Mouse (Mus musculus) limb, embryonic 12.5 days (tissue): Measurements from ENCODE around the gene Nbdy. TPM values are rescaled to one million over a fixed set of nuclear protein-coding genes. Genes with fewer than 3 reads are reported as not detected.
A peak's percentile ranks its signal among the peaks of the same experiment; 100 is the strongest.

Experiments
- ATAC-seq: fragments of 200-750 bp; cut with Nextera tagmentation; 2 replicates; pipeline ENCODE4 v1.8.0; 2017; ENCODE audit warnings: low read depth, moderate TSS enrichment; ENCODE audit not compliant: insufficient number of reproducible peaks, insufficient read depth, low FRiP score, low TSS enrichment
- H3K27ac ChIP-seq: fragments of 300-500 bp; sonication (generic); 2 replicates; pipeline ENCODE4 v1.5.1; 2016; ENCODE audit warnings: mild to moderate bottlenecking, moderate library complexity
- H3K27me3 ChIP-seq: fragments of 300-500 bp; sonication (generic); 2 replicates; pipeline ENCODE4 v1.6.1; 2016; ENCODE audit warnings: mild to moderate bottlenecking, moderate library complexity
- H3K36me3 ChIP-seq: fragments of 300-500 bp; sonication (generic); 2 replicates; pipeline ENCODE4 v1.6.1; 2016; ENCODE audit warnings: mild to moderate bottlenecking, moderate library complexity
- H3K4me1 ChIP-seq: fragments of 300-500 bp; sonication (generic); replicated peaks from 2 replicates; pipeline ENCODE4 v1.6.1; 2016
- H3K4me2 ChIP-seq: fragments of 300-500 bp; sonication (generic); 2 replicates; pipeline ENCODE4 v1.6.1; 2016; ENCODE audit warnings: mild to moderate bottlenecking, moderate library complexity
- H3K4me3 ChIP-seq: fragments of 300-500 bp; sonication (generic); replicated peaks from 2 replicates; pipeline ENCODE4 v1.5.1; 2016; ENCODE audit warnings: mild to moderate bottlenecking
- H3K9ac ChIP-seq: fragments of 300-500 bp; sonication (generic); replicated peaks from 2 replicates; pipeline ENCODE4 v1.6.1; 2016; ENCODE audit warnings: mild to moderate bottlenecking, moderate library complexity
- H3K9me3 ChIP-seq: fragments of 300-500 bp; sonication (generic); 2 replicates; pipeline ENCODE4 v1.6.1; 2016; ENCODE audit warnings: mild to moderate bottlenecking, moderate library complexity
- WGBS: fragments of 180-500 bp; shearing (Covaris S2); methylation state at CpG from one replicate; pipeline ENCODE4 v1.1.7; 2016; 5-methylcytosine and 5-hydroxymethylcytosine counted together
- polyA plus RNA-seq: library from polyadenylated mRNA; unstranded; fragments of >200 nt; fragmentation: Nextera tagmentation; extraction: Ambion mirVana; gene quantifications from 2 replicates; pipeline ENCODE4 v1.2.1, GENCODE M21; 2016

Gene Nbdy
- polyA plus RNA-seq, result 97.3 and 98.4 TPM in 2 replicates

DNA sequence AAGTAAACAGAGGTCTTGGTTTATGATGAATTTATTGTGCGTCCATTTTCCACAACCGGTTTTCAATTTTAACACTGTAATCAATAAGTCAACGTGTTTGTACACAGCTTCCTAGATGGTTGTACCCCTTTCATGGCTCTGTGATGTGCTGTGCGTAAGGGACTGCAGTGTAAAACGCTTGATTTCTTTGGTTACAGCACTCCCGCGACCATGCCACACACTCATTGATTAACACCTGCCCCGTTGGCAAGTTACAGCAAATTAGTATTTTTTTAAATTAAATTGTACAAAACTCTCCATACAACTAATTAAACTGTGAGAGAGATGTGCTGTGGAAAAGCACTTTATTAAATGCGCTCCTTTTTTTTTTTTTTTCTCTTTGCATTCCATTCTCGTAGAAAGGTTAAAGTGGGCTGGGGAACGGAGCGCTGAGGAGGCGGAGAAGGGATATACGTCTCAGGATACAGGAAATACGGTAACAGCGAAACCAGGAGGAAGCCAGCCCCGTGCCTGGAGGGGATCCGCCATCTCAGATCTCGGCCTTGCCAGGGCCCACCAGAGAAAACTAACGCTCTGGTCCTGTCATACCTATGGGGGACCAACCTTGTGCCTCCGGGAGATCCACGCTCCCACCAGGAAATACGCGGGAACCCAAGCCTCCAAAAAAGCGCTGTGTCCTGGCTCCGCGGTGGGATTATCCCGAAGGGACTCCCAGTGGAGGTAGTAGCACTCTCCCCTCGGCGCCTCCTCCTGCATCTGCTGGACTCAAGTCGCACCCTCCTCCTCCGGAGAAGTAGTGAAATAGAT is at the start of gene Nbdy:
TSS of gene Nbdy (plus strand) at position 481 of the 807 bp plus-strand sequence.
- 9% methylated on average over 32 of the region's 32 CpGs for WGBS
- Histone ChIP-seq H3K4me3 (peak within 1 kb of the TSS; percentile 48), H3K27me3 (no peaks in the 10 kb centered on the region; the same call in 1 of the 2 replicates), H3K4me1 (no peaks in the 10 kb centered on the region), H3K4me2 (peak within 1 kb of the TSS; percentile 58), H3K9ac (peak within 1 kb of the TSS; percentile 70), H3K36me3 (0 out of 2 replicates have a peak, but pooled peaks cover 3% of the 10 kb centered on the region), H3K9me3 (no peaks in the 10 kb centered on the region), H3K27ac (peak within 1 kb of the TSS; percentile 87)
- ATAC-seq, result peak; percentile 78; the same call in 1 of the 2 replicates

GRCm38 (mm10) chrX:153695782-153696395 is 27.5 kb upstream of the Nbdy start, which contains the start of gene Kctd12b:
Gene Kctd12b, minus strand, starts transcription at chrX:153696391.
- ATAC-seq, result no peak; the same call in 1 of the 2 replicates
- Histone ChIP-seq H3K9ac (0 out of 2 replicates have a peak within 1 kb of the TSS, but pooled peaks have one; percentile 19), H3K4me1 (no peaks in the 10 kb centered on the region), H3K27me3 (0 out of 2 replicates have a peak, but pooled peaks cover 5% of the 10 kb centered on the region), H3K27ac (peak within 1 kb of the TSS; percentile 50; the same call in 1 of the 2 replicates), H3K4me2 (peak within 1 kb of the TSS; percentile 42), H3K9me3 (no peaks in the 10 kb centered on the region), H3K4me3 (peak within 1 kb of the TSS; percentile 30), H3K36me3 (no peaks in the 10 kb centered on the region)
- 30% methylated on average over 11 of the region's 11 CpGs for WGBS

- no peaks in the 10 kb centered on the region for H3K4me1 ChIP-seq
- no peak overlapping the region for H3K4me3 ChIP-seq
- H3K4me2 ChIP-seq, result no peak overlapping the region
- 68% methylated on average over 3 of the region's 3 CpGs for WGBS
- H3K9ac ChIP-seq, result no peak overlapping the region
- H3K36me3 ChIP-seq, result no peaks in the 10 kb centered on the region
- no peaks in the 10 kb centered on the region for H3K27me3 ChIP-seq
- no peaks in the 10 kb centered on the region for H3K9me3 ChIP-seq
- no peak overlapping the region for H3K27ac ChIP-seq
- ATAC-seq, result no peak
Measured at GRCm38 (mm10) chrX:153700463-153700862, 22.9 kb upstream of the Nbdy start.

- ATAC-seq, result no peak
- Histone ChIP-seq H3K27me3 (no peaks in the 10 kb centered on the region; the same call in 1 of the 2 replicates), H3K36me3 (no peaks in the 10 kb centered on the region), H3K4me2 (no peak overlapping the region), H3K9me3 (no peaks in the 10 kb centered on the region), H3K4me3 (no peak overlapping the region), H3K9ac (no peak overlapping the region), H3K27ac (no peak overlapping the region), H3K4me1 (no peaks in the 10 kb centered on the region)
- 29% methylated on average over 4 of the region's 4 CpGs for WGBS
Measured at GRCm38 (mm10) chrX:153707735-153708134, 15.7 kb upstream of the Nbdy start.

DNA sequence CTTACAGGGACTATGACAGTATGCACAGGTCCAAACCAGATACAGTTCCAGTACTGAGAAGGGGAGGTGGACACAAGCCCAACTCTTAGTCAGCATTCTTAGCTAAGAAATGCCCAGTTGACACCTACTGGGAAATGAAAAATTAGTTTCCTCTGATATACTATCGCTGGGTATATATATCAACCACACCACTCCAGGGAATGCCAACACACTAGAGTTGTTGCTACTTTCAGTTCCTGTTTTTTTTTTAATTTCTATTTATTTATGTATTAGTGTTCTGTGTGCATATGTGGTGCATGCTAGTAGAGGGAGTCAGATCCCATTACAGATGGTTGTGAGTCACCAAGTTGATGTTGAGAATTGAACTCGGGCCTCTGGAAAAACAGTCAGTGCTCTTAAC is 6.7 kb upstream of the Nbdy start:
- Histone ChIP-seq H3K9me3 (no peaks in the 10 kb centered on the region), H3K27me3 (peaks cover 3% of the 10 kb centered on the region; the same call in 1 of the 2 replicates), H3K27ac (no peak overlapping the region), H3K4me2 (no peak overlapping the region), H3K36me3 (no peaks in the 10 kb centered on the region), H3K4me3 (no peak overlapping the region), H3K9ac (no peak overlapping the region), H3K4me1 (no peaks in the 10 kb centered on the region)
- 90% methylated on average over 2 of the region's 2 CpGs for WGBS
- ATAC-seq, result no peak

DNA sequence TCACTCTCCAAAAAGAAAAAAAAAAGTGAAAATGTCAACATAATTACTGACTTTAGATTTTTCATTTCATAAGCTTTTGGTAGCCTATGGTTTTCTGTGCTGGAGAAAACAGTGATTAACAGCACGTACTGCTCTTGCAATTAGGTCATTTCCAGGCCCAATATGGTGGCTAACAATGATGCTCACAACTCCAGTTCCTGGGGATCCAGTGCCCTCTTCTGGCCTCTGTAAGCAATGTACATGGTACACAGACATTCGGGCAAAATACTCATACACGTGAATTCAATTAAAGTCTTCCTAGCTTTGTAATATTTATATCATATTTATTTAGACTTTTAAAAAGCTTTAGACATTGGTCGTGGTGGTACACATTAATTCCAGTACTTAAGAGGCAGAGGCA is 3.8 kb upstream of the Nbdy start:
- 24% methylated on average over 4 of the region's 4 CpGs for WGBS
- ATAC-seq, result no peak
- Histone ChIP-seq H3K4me3 (no peak overlapping the region), H3K36me3 (no peaks in the 10 kb centered on the region), H3K27ac (no peak overlapping the region), H3K9ac (no peak overlapping the region), H3K4me2 (no peak overlapping the region), H3K4me1 (no peaks in the 10 kb centered on the region), H3K27me3 (peaks cover 3% of the 10 kb centered on the region; the same call in 1 of the 2 replicates), H3K9me3 (no peaks in the 10 kb centered on the region)

DNA sequence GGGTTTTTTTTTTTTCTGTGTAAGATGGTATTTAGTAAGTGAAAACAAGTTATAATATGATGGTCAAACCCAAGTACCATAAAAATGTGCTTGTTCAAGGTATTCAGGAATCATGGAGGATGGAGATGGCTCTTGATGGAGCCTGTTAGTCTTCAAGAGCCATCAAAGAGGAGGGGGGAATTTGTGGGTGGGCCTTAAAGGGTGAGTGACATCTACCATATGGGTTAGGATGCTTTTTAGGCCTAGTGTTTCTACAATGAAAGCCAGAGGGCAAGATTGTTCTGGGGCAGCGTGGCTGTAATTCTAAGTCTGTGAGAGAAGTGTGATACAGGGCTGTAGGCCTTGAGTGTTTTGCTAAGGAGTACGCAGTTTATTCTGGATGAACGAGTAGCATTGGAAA is 1.0 kb downstream of the Nbdy start:
- Histone ChIP-seq H3K27ac (peak overlapping the region; percentile 35; the same call in 1 of the 2 replicates), H3K4me3 (peak overlapping the region; percentile 48), H3K4me1 (no peaks in the 10 kb centered on the region), H3K36me3 (0 out of 2 replicates have a peak, but pooled peaks cover 3% of the 10 kb centered on the region), H3K4me2 (peak overlapping the region; percentile 58), H3K9ac (no peak overlapping the region), H3K9me3 (no peaks in the 10 kb centered on the region), H3K27me3 (no peaks in the 10 kb centered on the region; the same call in 1 of the 2 replicates)
- 27% methylated on average over 3 of the region's 3 CpGs for WGBS
- ATAC-seq, result no peak

- H3K4me2 ChIP-seq, result no peak overlapping the region
- H3K9me3 ChIP-seq, result no peaks in the 10 kb centered on the region
- 87% methylated on average over 4 of the region's 4 CpGs for WGBS
- H3K4me3 ChIP-seq, result no peak overlapping the region
- H3K4me1 ChIP-seq, result no peaks in the 10 kb centered on the region
- H3K27me3 ChIP-seq, result no peaks in the 10 kb centered on the region; the same call in 1 of the 2 replicates
- ATAC-seq, result no peak
- H3K9ac ChIP-seq, result no peak overlapping the region
- no peak overlapping the region for H3K27ac ChIP-seq
- peaks cover 21% of the 10 kb centered on the region; the same call in 1 of the 2 replicates for H3K36me3 ChIP-seq
Measured at GRCm38 (mm10) chrX:153735697-153736096, 12.3 kb downstream of the Nbdy start.

GRCm38 (mm10) chrX:153742493-153742892 is 19.1 kb downstream of the Nbdy start:
- no peaks in the 10 kb centered on the region; the same call in 1 of the 2 replicates for H3K27me3 ChIP-seq
- no peak overlapping the region for H3K4me2 ChIP-seq
- H3K4me1 ChIP-seq, result no peaks in the 10 kb centered on the region
- no peaks in the 10 kb centered on the region for H3K9me3 ChIP-seq
- H3K27ac ChIP-seq, result no peak overlapping the region
- H3K9ac ChIP-seq, result no peak overlapping the region
- 90% methylated on average over 3 of the region's 3 CpGs for WGBS
- 0 out of 2 replicates have a peak, but pooled peaks cover 4% of the 10 kb centered on the region for H3K36me3 ChIP-seq
- ATAC-seq, result no peak
- H3K4me3 ChIP-seq, result no peak overlapping the region

DNA sequence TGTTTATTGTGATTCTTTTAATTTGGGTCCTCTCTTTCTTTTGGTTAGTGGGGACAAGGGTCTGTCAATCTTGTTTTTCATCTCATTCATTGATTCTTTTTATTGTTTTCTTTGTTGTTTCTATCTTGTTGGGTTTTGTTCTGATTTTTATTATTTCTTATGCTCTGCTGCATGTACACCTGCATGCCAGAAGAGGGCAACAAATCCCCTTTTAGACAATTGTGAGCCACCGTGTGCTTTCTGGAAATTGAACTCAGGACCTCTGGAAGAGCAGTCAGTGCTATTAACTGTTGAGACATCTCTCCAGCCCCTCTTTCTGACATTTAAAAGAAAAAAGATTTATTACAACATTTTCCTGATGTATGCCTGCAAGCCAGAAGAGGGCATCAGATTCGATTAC is 25.8 kb downstream of the Nbdy start:
- no peaks in the 10 kb centered on the region for H3K36me3 ChIP-seq
- 53% methylated on average over 2 of the region's 2 CpGs for WGBS
- ATAC-seq, result no peak
- H3K27me3 ChIP-seq, result no peaks in the 10 kb centered on the region
- no peaks in the 10 kb centered on the region for H3K4me1 ChIP-seq
- no peak overlapping the region for H3K27ac ChIP-seq
- no peak overlapping the region for H3K4me3 ChIP-seq
- H3K4me2 ChIP-seq, result no peak overlapping the region
- no peak overlapping the region for H3K9ac ChIP-seq
- H3K9me3 ChIP-seq, result no peaks in the 10 kb centered on the region
